Mouse (Mus musculus): ENCODE results near the gene Serinc3. TPM values are rescaled to one million over a fixed set of nuclear protein-coding genes. Genes with fewer than 3 reads are reported as not detected.
A peak's percentile ranks its signal among the peaks of the same experiment; 100 is the strongest.

Serinc3 gene
- polyA plus RNA-seq, 1 experiment from 2014 or later: 112 TPM

GRCm38 (mm10) chr2:163645700-163646460, 949 bp upstream of the Serinc3 start:
- DNase-seq: no peak
- H3K4me3 ChIP-seq (replicated peaks): peak overlapping the region; percentile 90
- H3K9ac ChIP-seq: peak overlapping the region; percentile 68

GRCm38 (mm10) chr2:163644047-163644446, 884 bp downstream of the Serinc3 start:
- ATAC-seq (ENCODE audit: low read depth) (no peak), DNase-seq (no peak)
- peak overlapping the region; percentile 98 for H3K9ac ChIP-seq
- H3K4me2 ChIP-seq: peak overlapping the region; percentile 84
- H3K27ac ChIP-seq: peak overlapping the region; percentile 100
- H3K4me3 ChIP-seq (replicated peaks): peak overlapping the region; percentile 90
- peaks cover 45% of the 10 kb centered on the region for H3K4me1 ChIP-seq (replicated peaks)
- no peaks in the 10 kb centered on the region for H3K27me3 ChIP-seq
- WGBS (ENCODE audit: insufficient replicate concordance): 2% methylated on average over 4 of the region's 4 CpGs
- no peaks in the 10 kb centered on the region for H3K9me3 ChIP-seq (replicated peaks)
- peaks cover 30% of the 10 kb centered on the region for H3K36me3 ChIP-seq

More at GRCm38 (mm10) chr2:163645700-163646460, 949 bp upstream of the Serinc3 start:
- H3K27ac ChIP-seq: peak overlapping the region; percentile 100
- WGBS (ENCODE audit: insufficient replicate concordance): 42% methylated on average over 11 of the region's 11 CpGs
- H3K27me3 ChIP-seq: no peaks in the 10 kb centered on the region
- H3K9me3 ChIP-seq (replicated peaks): 0 out of 2 replicates have a peak, but pooled peaks cover 5% of the 10 kb centered on the region
- H3K4me1 ChIP-seq (replicated peaks): peaks cover 27% of the 10 kb centered on the region
- H3K4me2 ChIP-seq: peak overlapping the region; percentile 84
- H3K36me3 ChIP-seq: peaks cover 11% of the 10 kb centered on the region
- ATAC-seq (ENCODE audit: low read depth): no peak

- Histone ChIP-seq H3K27me3 (no peaks in the 10 kb centered on the region), H3K4me1 (replicated peaks) (peaks cover 50% of the 10 kb centered on the region), H3K27ac (peak overlapping the region; percentile 100), H3K4me2 (peak overlapping the region; percentile 84), H3K4me3 (replicated peaks) (peak overlapping the region; percentile 90), H3K9me3 (replicated peaks) (no peaks in the 10 kb centered on the region), H3K36me3 (peaks cover 34% of the 10 kb centered on the region), H3K9ac (peak overlapping the region; percentile 98)
- ATAC-seq (ENCODE audit: low read depth) (no peak), DNase-seq (no peak)
- WGBS (ENCODE audit: insufficient replicate concordance): 2% methylated on average over 2 of the region's 2 CpGs
Measured at GRCm38 (mm10) chr2:163643576-163643971, 1.4 kb downstream of the Serinc3 start.

GRCm38 (mm10) chr2:163642685-163643575, 2.0 kb downstream of the Serinc3 start:
- H3K9ac ChIP-seq: peak overlapping the region; percentile 98
- peak; percentile 95 for DNase-seq
- peak overlapping the region; percentile 90 for H3K4me3 ChIP-seq (replicated peaks)
- H3K27me3 ChIP-seq: no peaks in the 10 kb centered on the region
- ATAC-seq (ENCODE audit: low read depth): peak; percentile 72
- peaks cover 57% of the 10 kb centered on the region for H3K4me1 ChIP-seq (replicated peaks)
- H3K27ac ChIP-seq: peak overlapping the region; percentile 100
- H3K36me3 ChIP-seq: peaks cover 41% of the 10 kb centered on the region
- WGBS (ENCODE audit: insufficient replicate concordance): 16% methylated on average over 30 of the region's 30 CpGs
- H3K4me2 ChIP-seq: peak overlapping the region; percentile 84
- H3K9me3 ChIP-seq (replicated peaks): no peaks in the 10 kb centered on the region

- Histone ChIP-seq H3K27ac (peak overlapping the region; percentile 100), H3K9me3 (replicated peaks) (no peaks in the 10 kb centered on the region), H3K36me3 (peaks cover 53% of the 10 kb centered on the region), H3K27me3 (no peaks in the 10 kb centered on the region), H3K4me3 (replicated peaks) (peak overlapping the region; percentile 90), H3K9ac (peak overlapping the region; percentile 98), H3K4me1 (replicated peaks) (peaks cover 68% of the 10 kb centered on the region), H3K4me2 (peak overlapping the region; percentile 84)
- 11% methylated on average over 3 of the region's 3 CpGs for WGBS (ENCODE audit: insufficient replicate concordance)
- no peak for DNase-seq
- no peak for ATAC-seq (ENCODE audit: low read depth)
Measured at GRCm38 (mm10) chr2:163641681-163642080, 3.2 kb downstream of the Serinc3 start.

GRCm38 (mm10) chr2:163640493-163640892, 4.4 kb downstream of the Serinc3 start:
- Histone ChIP-seq H3K4me2 (peak overlapping the region; percentile 84), H3K27me3 (no peaks in the 10 kb centered on the region), H3K4me1 (replicated peaks) (peaks cover 70% of the 10 kb centered on the region), H3K9ac (peak overlapping the region; percentile 98; the same call in 1 of the 2 replicates), H3K36me3 (peaks cover 65% of the 10 kb centered on the region), H3K4me3 (replicated peaks) (peak overlapping the region; percentile 90), H3K9me3 (replicated peaks) (no peaks in the 10 kb centered on the region), H3K27ac (peak overlapping the region; percentile 100)
- no peak for DNase-seq
- 57% methylated on average over 3 of the region's 3 CpGs for WGBS (ENCODE audit: insufficient replicate concordance)
- ATAC-seq (ENCODE audit: low read depth): no peak

- Histone ChIP-seq H3K9me3 (replicated peaks) (no peaks in the 10 kb centered on the region), H3K4me3 (replicated peaks) (0 out of 2 replicates have a peak overlapping the region, but pooled peaks have one; percentile 2), H3K4me2 (peak overlapping the region; percentile 13; the same call in 1 of the 2 replicates), H3K9ac (peak overlapping the region; percentile 45), H3K4me1 (replicated peaks) (peaks cover 71% of the 10 kb centered on the region), H3K27me3 (no peaks in the 10 kb centered on the region), H3K36me3 (peaks cover 92% of the 10 kb centered on the region), H3K27ac (peak overlapping the region; percentile 31)
- 38% methylated on average over 5 of the region's 5 CpGs for WGBS (ENCODE audit: insufficient replicate concordance)
- ATAC-seq (ENCODE audit: low read depth): no peak
- DNase-seq: no peak
Measured at GRCm38 (mm10) chr2:163637655-163638266, 7.2 kb downstream of the Serinc3 start.

GRCm38 (mm10) chr2:163636057-163636456, 8.9 kb downstream of the Serinc3 start:
- WGBS (ENCODE audit: insufficient replicate concordance): 80% methylated on average over 2 of the region's 2 CpGs
- no peak overlapping the region; the same call in 1 of the 2 replicates for H3K27ac ChIP-seq
- peaks cover 56% of the 10 kb centered on the region for H3K4me1 ChIP-seq (replicated peaks)
- no peak overlapping the region for H3K4me2 ChIP-seq
- DNase-seq (no peak), ATAC-seq (ENCODE audit: low read depth) (no peak)
- no peak overlapping the region for H3K4me3 ChIP-seq (replicated peaks)
- no peaks in the 10 kb centered on the region for H3K9me3 ChIP-seq (replicated peaks)
- peaks cover 100% of the 10 kb centered on the region for H3K36me3 ChIP-seq
- H3K27me3 ChIP-seq: no peaks in the 10 kb centered on the region
- H3K9ac ChIP-seq: no peak overlapping the region

GRCm38 (mm10) chr2:163634211-163634610, 10.7 kb downstream of the Serinc3 start:
- Histone ChIP-seq H3K4me2 (no peak overlapping the region), H3K27ac (no peak overlapping the region), H3K9me3 (replicated peaks) (no peaks in the 10 kb centered on the region), H3K36me3 (peaks cover 100% of the 10 kb centered on the region), H3K27me3 (no peaks in the 10 kb centered on the region), H3K4me1 (replicated peaks) (peaks cover 38% of the 10 kb centered on the region), H3K9ac (no peak overlapping the region), H3K4me3 (replicated peaks) (no peak overlapping the region)
- WGBS (ENCODE audit: insufficient replicate concordance): 88% methylated on average over 2 of the region's 2 CpGs
- no peak for ATAC-seq (ENCODE audit: low read depth)
- no peak for DNase-seq

- 91% methylated on average over 2 of the region's 2 CpGs for WGBS (ENCODE audit: insufficient replicate concordance)
Measured at GRCm38 (mm10) chr2:163631715-163632114, 13.2 kb downstream of the Serinc3 start.

GRCm38 (mm10) chr2:163631223-163631622, 13.7 kb downstream of the Serinc3 start:
- no peak overlapping the region for H3K9ac ChIP-seq
- no peaks in the 10 kb centered on the region for H3K27me3 ChIP-seq
- H3K4me2 ChIP-seq: no peak overlapping the region
- DNase-seq: no peak
- ATAC-seq (ENCODE audit: low read depth): no peak
- peaks cover 100% of the 10 kb centered on the region for H3K36me3 ChIP-seq
- peaks cover 10% of the 10 kb centered on the region for H3K4me1 ChIP-seq (replicated peaks)
- H3K9me3 ChIP-seq (replicated peaks): no peaks in the 10 kb centered on the region
- no peak overlapping the region for H3K4me3 ChIP-seq (replicated peaks)
- WGBS (ENCODE audit: insufficient replicate concordance): 86% methylated on average over 4 of the region's 4 CpGs
- no peak overlapping the region for H3K27ac ChIP-seq

More at GRCm38 (mm10) chr2:163631715-163632114, 13.2 kb downstream of the Serinc3 start:
- DNase-seq: no peak
- Histone ChIP-seq H3K4me1 (replicated peaks) (peaks cover 14% of the 10 kb centered on the region), H3K27ac (no peak overlapping the region), H3K36me3 (peaks cover 100% of the 10 kb centered on the region), H3K4me2 (no peak overlapping the region), H3K9ac (no peak overlapping the region), H3K9me3 (replicated peaks) (no peaks in the 10 kb centered on the region), H3K4me3 (replicated peaks) (no peak overlapping the region), H3K27me3 (no peaks in the 10 kb centered on the region)
- no peak for ATAC-seq (ENCODE audit: low read depth)
